Mouse (Mus musculus) activated CD4-positive, CD25-positive, alpha-beta regulatory T cell, adult 4 months (primary cell): ENCODE measurements at regions not wholly inside any gene's neighbourhood (a gene's known extent, or its start where the extent isn't known, plus 50 kb on each side); places are given as distances from the start of the nearest gene placed in this dataset.
"Not testable (repeated sequence)": the region's sequence is repeated elsewhere in the genome, so short reads cannot be mapped to it uniquely, and the experiment has no call there.

ENCODE experiments used
- ATAC-seq: one replicate; pipeline ENCODE4 v1.8.0; 2017

GRCm38 (mm10) chr1:165014328-165014727 is 79.0 kb upstream of the Xcl1 start:
- ATAC-seq: no peak

GRCm38 (mm10) chr1:165013428-165013827 is 78.1 kb upstream of the Xcl1 start:
- ATAC-seq: no peak

- ATAC-seq: no peak
These were observed 77.0 kb upstream of the Xcl1 start for GRCm38 (mm10) chr1:165012376-165012775.

DNA sequence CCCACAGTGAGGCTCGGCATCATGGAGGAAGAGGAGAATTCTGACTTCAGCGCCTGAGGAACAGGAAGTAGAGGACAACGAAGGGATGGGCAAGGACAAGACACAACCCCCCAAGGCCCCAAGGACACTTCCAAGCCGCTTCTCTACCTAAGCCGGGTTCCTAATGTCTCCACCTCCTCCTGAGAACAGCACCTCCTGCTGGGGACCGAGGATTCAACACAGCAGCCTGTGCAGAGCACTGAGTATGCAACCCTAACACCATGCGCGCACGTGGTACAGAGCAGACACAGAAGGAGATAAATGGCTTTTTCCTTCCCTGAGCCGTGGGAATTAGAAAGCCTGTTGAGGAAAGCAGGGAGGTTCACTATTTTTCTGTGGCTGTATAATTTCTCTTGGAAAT is 64.2 kb upstream of the Xcl1 start:
- peak; percentile 36 for ATAC-seq

DNA sequence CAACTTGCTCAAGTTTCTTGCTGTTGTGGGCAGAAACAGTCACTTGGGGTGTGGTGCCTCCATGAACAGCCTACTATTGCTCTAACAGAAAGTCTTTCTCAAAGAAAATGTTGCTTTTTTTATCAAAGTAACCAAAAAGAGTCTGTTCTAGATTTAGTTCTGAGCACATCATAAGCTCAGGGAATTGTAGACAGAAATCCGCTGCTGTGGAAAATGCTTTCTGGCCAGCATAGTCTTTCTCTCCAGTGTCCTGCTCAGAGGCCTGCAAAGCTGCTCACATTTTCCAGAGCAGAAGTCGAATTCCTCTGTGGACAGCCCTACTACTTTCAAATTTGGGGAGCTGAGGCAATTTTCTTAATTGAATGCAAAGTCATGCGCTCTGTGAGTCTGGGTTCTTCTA is 63.3 kb upstream of the Xcl1 start:
- ATAC-seq: no peak

DNA sequence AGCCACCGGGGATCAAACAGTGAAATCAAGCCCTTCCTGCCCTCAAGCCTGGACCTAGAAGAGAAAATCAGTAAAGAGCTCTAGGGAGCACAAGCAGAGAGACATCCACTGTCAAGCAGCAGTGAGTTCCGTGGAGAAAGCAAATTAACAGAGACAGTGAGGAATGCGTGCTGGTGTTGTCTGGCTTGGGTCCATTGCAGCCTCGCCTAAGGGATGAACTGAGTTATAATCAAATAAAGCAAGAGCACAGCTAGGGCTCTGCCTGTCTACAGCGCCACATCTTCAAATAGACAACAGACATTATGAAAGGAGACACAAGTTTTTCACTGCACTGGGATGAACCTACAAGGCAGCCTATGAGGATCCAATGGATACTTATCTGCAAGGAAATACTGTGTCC is 62.3 kb upstream of the Xcl1 start:
- ATAC-seq: no peak

DNA sequence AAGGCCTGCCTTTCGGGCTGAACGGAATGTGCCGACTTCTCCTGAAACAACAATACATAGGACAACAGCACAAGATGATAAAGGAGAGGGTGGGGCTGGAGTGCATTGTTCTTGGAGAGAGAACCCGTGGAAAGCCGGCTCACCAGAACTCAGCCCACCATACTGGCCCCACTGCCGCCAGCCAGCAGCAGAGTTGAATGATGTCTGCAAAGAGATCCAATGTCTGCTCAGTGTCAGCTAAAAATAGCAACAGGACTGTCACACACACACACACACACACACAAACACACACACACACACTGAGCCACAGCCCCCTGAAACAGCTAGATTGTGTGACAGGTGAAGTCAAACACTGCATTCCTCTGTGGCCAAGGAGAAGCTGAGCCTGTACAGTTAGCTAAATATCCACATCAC is 58.9 kb upstream of the Xcl1 start:
- no peak for ATAC-seq

DNA sequence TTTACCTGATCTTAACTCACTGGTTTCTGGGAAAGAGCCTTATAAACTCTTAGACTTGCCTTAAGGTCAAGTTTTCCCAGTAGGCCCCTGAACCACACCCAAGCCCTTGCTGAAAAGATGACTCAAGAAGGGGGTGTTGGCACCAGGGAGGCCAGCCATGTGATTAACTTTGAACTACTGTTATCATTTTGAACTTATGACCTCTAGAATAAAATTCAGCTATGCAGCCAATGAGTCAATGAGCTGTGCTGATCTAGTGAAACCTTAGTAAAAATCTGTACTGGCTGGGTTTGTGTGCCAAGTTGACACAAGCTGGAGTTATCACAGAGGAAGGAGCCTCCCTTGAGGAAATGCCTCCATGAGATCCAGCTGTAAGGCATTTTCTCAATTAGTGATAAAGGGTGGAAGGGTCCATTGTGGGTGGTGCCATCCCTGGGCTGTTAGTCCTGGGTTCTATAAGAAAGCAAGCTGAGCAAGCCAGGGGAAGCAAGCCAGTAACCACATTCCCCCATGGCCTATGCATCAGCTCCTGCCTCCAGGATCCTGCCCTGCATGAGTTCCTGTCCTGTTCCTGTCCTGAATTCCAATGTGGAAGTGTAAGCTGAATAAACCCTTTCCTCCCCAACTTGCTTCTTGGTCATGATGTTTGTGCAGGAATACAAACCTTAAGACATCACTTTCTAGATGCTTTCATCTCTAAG is 58.0 kb upstream of the Xcl1 start:
- not testable (repeated sequence) for ATAC-seq

DNA sequence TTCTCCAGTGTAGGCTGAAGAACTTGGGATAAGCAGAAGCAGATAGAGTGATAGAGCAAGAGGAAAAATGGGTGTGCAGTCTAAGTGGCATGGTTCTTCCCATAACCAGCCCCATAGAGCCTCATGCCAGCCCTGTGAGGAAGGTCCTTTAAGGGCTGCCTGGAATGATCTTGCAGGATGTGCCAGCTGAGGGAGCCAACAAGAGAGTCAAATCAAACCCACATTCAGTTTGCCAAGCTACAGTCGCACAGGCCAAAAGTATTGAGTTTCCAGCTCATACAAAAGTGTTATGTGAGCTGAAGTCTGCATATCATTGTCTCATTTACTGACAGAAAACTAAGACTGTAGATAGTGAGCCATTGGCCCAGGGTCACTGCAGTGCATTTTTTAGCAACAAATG is 53.7 kb upstream of the Xcl1 start:
- no peak for ATAC-seq

DNA sequence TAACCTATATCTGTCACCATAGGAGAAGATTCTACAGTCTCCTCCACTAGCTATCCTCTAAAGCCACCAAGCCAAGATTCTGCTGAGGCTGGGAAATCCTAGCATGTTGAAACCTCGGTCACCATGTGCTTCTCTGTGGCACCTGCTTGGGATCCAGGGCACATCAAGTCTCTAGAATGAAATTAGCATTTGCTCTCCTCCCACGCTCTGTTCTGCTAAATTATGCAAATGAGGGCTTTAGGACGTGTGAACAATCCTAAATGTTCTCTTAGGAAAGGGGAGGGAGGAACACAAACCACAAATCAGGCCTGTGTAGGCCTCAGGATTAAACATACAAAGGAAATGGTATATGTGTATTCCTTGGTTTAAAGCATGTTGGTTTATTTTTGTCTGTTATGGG is 52.9 kb upstream of the Xcl1 start:
- ATAC-seq: no peak

DNA sequence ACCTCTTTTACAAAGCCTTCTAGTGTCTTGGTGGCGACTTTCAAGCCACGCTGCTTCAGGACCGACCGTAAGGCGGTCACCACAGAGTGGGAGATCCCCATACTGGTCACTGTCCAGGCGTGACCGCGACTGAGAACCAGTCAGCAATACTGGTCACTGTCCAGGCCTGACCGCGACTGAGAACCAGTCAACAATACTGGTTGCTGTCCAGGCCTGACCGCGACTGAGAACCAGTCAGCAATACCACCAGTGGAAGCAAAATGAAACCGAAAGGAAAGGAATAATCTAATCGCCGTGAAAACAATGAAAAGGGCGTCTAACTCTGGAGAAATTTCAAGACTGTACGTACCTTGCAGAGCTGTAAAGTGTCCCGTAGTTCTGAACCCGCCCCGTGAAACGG is 50.2 kb upstream of the Xcl1 start:
- not testable (repeated sequence) for ATAC-seq
